Mouse (Mus musculus): ENCODE results near the gene Gm12216. TPM values are rescaled to one million over a fixed set of nuclear protein-coding genes. Genes with fewer than 3 reads are reported as not detected.

Gm12216 gene
- polyA plus RNA-seq, 1 experiment from 2014 or later = not detected

- Histone ChIP-seq H3K9me3 (ENCODE audit: control insufficient read depth, low read length) (no peaks in the 10 kb centered on the region), H3K4me2 (ENCODE audit: low read depth, severe bottlenecking) (no peak overlapping the region), H3K4me3 (ENCODE audit: low read depth, low read length) (no peak overlapping the region), H3K27me3 (ENCODE audit: control insufficient read depth, insufficient read depth, low read length) (no peaks in the 10 kb centered on the region), H3K27ac (replicated peaks; ENCODE audit: low read depth, low read length) (no peak overlapping the region), H3K36me3 (ENCODE audit: control insufficient read depth, insufficient read depth, low read length) (no peaks in the 10 kb centered on the region), H3K4me1 (ENCODE audit: control insufficient read depth, insufficient read depth, low read length) (peaks cover 4% of the 10 kb centered on the region; the same call in 1 of the 2 replicates), H3K9ac (ENCODE audit: low read length) (no peak overlapping the region)
- 94% methylated on average over 10 of the region's 10 CpGs for WGBS
- DNase-seq (ENCODE audit: low spot score) (no peak), ATAC-seq (ENCODE audit: insufficient number of reproducible peaks, low FRiP score, low TSS enrichment, low read depth) (no peak)
Measured at GRCm38 (mm10) chr11:53798041-53798711, 60.9 kb downstream of the Gm12216 start.

GRCm38 (mm10) chr11:53797386-53797920 lies 61.6 kb downstream of the Gm12216 start:
- no peak overlapping the region for H3K9ac ChIP-seq (ENCODE audit: low read length)
- H3K9me3 ChIP-seq (ENCODE audit: control insufficient read depth, low read length) = no peaks in the 10 kb centered on the region
- no peaks in the 10 kb centered on the region for H3K27me3 ChIP-seq (ENCODE audit: control insufficient read depth, insufficient read depth, low read length)
- 56% methylated on average over 6 of the region's 6 CpGs for WGBS
- ATAC-seq (ENCODE audit: insufficient number of reproducible peaks, low FRiP score, low TSS enrichment, low read depth) = no peak
- peaks cover 4% of the 10 kb centered on the region; the same call in 1 of the 2 replicates for H3K4me1 ChIP-seq (ENCODE audit: control insufficient read depth, insufficient read depth, low read length)
- no peak overlapping the region for H3K4me3 ChIP-seq (ENCODE audit: low read depth, low read length)
- H3K36me3 ChIP-seq (ENCODE audit: control insufficient read depth, insufficient read depth, low read length) = no peaks in the 10 kb centered on the region
- H3K27ac ChIP-seq (replicated peaks; ENCODE audit: low read depth, low read length) = no peak overlapping the region
- H3K4me2 ChIP-seq (ENCODE audit: low read depth, severe bottlenecking) = no peak overlapping the region
- DNase-seq (ENCODE audit: low spot score) = no peak

GRCm38 (mm10) chr11:53796409-53797151 lies 62.5 kb downstream of the Gm12216 start:
- no peak for DNase-seq (ENCODE audit: low spot score)
- Histone ChIP-seq H3K4me3 (ENCODE audit: low read depth, low read length) (no peak overlapping the region), H3K9me3 (ENCODE audit: control insufficient read depth, low read length) (no peaks in the 10 kb centered on the region), H3K36me3 (ENCODE audit: control insufficient read depth, insufficient read depth, low read length) (no peaks in the 10 kb centered on the region), H3K27me3 (ENCODE audit: control insufficient read depth, insufficient read depth, low read length) (no peaks in the 10 kb centered on the region), H3K9ac (ENCODE audit: low read length) (no peak overlapping the region), H3K27ac (replicated peaks; ENCODE audit: low read depth, low read length) (no peak overlapping the region), H3K4me2 (ENCODE audit: low read depth, severe bottlenecking) (no peak overlapping the region), H3K4me1 (ENCODE audit: control insufficient read depth, insufficient read depth, low read length) (peaks cover 4% of the 10 kb centered on the region; the same call in 1 of the 2 replicates)
- WGBS = 72% methylated on average over 12 of the region's 12 CpGs
- ATAC-seq (ENCODE audit: insufficient number of reproducible peaks, low FRiP score, low TSS enrichment, low read depth) = no peak

- no peak for ATAC-seq (ENCODE audit: insufficient number of reproducible peaks, low FRiP score, low TSS enrichment, low read depth)
- 82% methylated on average over 8 of the region's 8 CpGs for WGBS
- no peak overlapping the region for H3K4me2 ChIP-seq (ENCODE audit: low read depth, severe bottlenecking)
Measured at GRCm38 (mm10) chr11:53795813-53796212, 63.2 kb downstream of the Gm12216 start.

GRCm38 (mm10) chr11:53794671-53795557 lies 64.1 kb downstream of the Gm12216 start:
- H3K4me1 ChIP-seq (ENCODE audit: control insufficient read depth, insufficient read depth, low read length) = peaks cover 4% of the 10 kb centered on the region; the same call in 1 of the 2 replicates
- no peak overlapping the region for H3K4me3 ChIP-seq (ENCODE audit: low read depth, low read length)
- no peak for DNase-seq (ENCODE audit: low spot score)
- no peaks in the 10 kb centered on the region for H3K27me3 ChIP-seq (ENCODE audit: control insufficient read depth, insufficient read depth, low read length)
- no peak for ATAC-seq (ENCODE audit: insufficient number of reproducible peaks, low FRiP score, low TSS enrichment, low read depth)
- H3K36me3 ChIP-seq (ENCODE audit: control insufficient read depth, insufficient read depth, low read length) = no peaks in the 10 kb centered on the region
- no peak overlapping the region for H3K4me2 ChIP-seq (ENCODE audit: low read depth, severe bottlenecking)
- no peaks in the 10 kb centered on the region for H3K9me3 ChIP-seq (ENCODE audit: control insufficient read depth, low read length)
- no peak overlapping the region for H3K27ac ChIP-seq (replicated peaks; ENCODE audit: low read depth, low read length)
- no peak overlapping the region for H3K9ac ChIP-seq (ENCODE audit: low read length)
- WGBS = 71% methylated on average over 25 of the region's 25 CpGs

More at GRCm38 (mm10) chr11:53795813-53796212, 63.2 kb downstream of the Gm12216 start:
- no peaks in the 10 kb centered on the region for H3K27me3 ChIP-seq (ENCODE audit: control insufficient read depth, insufficient read depth, low read length)
- H3K4me1 ChIP-seq (ENCODE audit: control insufficient read depth, insufficient read depth, low read length) = peaks cover 4% of the 10 kb centered on the region; the same call in 1 of the 2 replicates
- H3K27ac ChIP-seq (replicated peaks; ENCODE audit: low read depth, low read length) = no peak overlapping the region
- H3K36me3 ChIP-seq (ENCODE audit: control insufficient read depth, insufficient read depth, low read length) = no peaks in the 10 kb centered on the region
- no peak overlapping the region for H3K9ac ChIP-seq (ENCODE audit: low read length)
- no peaks in the 10 kb centered on the region for H3K9me3 ChIP-seq (ENCODE audit: control insufficient read depth, low read length)
- no peak overlapping the region for H3K4me3 ChIP-seq (ENCODE audit: low read depth, low read length)
- DNase-seq (ENCODE audit: low spot score) = no peak

- no peak overlapping the region for H3K4me2 ChIP-seq (ENCODE audit: low read depth, severe bottlenecking)
- no peaks in the 10 kb centered on the region for H3K27me3 ChIP-seq (ENCODE audit: control insufficient read depth, insufficient read depth, low read length)
- no peak overlapping the region for H3K27ac ChIP-seq (replicated peaks; ENCODE audit: low read depth, low read length)
- no peak overlapping the region for H3K4me3 ChIP-seq (ENCODE audit: low read depth, low read length)
- WGBS = 78% methylated on average over 3 of the region's 3 CpGs
- H3K9ac ChIP-seq (ENCODE audit: low read length) = no peak overlapping the region
- no peak for DNase-seq (ENCODE audit: low spot score)
- no peaks in the 10 kb centered on the region for H3K36me3 ChIP-seq (ENCODE audit: control insufficient read depth, insufficient read depth, low read length)
- H3K9me3 ChIP-seq (ENCODE audit: control insufficient read depth, low read length) = no peaks in the 10 kb centered on the region
- peaks cover 4% of the 10 kb centered on the region; the same call in 1 of the 2 replicates for H3K4me1 ChIP-seq (ENCODE audit: control insufficient read depth, insufficient read depth, low read length)
- no peak for ATAC-seq (ENCODE audit: insufficient number of reproducible peaks, low FRiP score, low TSS enrichment, low read depth)
Measured at GRCm38 (mm10) chr11:53794015-53794414, 65.0 kb downstream of the Gm12216 start.

- DNase-seq (ENCODE audit: low spot score) (no peak), ATAC-seq (ENCODE audit: insufficient number of reproducible peaks, low FRiP score, low TSS enrichment, low read depth) (no peak)
- Histone ChIP-seq H3K27ac (replicated peaks; ENCODE audit: low read depth, low read length) (no peak overlapping the region), H3K4me1 (ENCODE audit: control insufficient read depth, insufficient read depth, low read length) (peaks cover 4% of the 10 kb centered on the region; the same call in 1 of the 2 replicates), H3K9me3 (ENCODE audit: control insufficient read depth, low read length) (no peaks in the 10 kb centered on the region), H3K36me3 (ENCODE audit: control insufficient read depth, insufficient read depth, low read length) (no peaks in the 10 kb centered on the region), H3K9ac (ENCODE audit: low read length) (no peak overlapping the region), H3K4me2 (ENCODE audit: low read depth, severe bottlenecking) (no peak overlapping the region), H3K4me3 (ENCODE audit: low read depth, low read length) (no peak overlapping the region), H3K27me3 (ENCODE audit: control insufficient read depth, insufficient read depth, low read length) (no peaks in the 10 kb centered on the region)
- 73% methylated on average over 3 of the region's 3 CpGs for WGBS
Measured at GRCm38 (mm10) chr11:53792986-53793385, 66.1 kb downstream of the Gm12216 start.

GRCm38 (mm10) chr11:53789277-53789676 lies 69.8 kb downstream of the Gm12216 start:
- Histone ChIP-seq H3K27me3 (ENCODE audit: control insufficient read depth, insufficient read depth, low read length) (no peaks in the 10 kb centered on the region), H3K4me3 (ENCODE audit: low read depth, low read length) (no peak overlapping the region), H3K27ac (replicated peaks; ENCODE audit: low read depth, low read length) (no peak overlapping the region), H3K4me1 (ENCODE audit: control insufficient read depth, insufficient read depth, low read length) (peaks cover 4% of the 10 kb centered on the region; the same call in 1 of the 2 replicates), H3K9ac (ENCODE audit: low read length) (no peak overlapping the region), H3K9me3 (ENCODE audit: control insufficient read depth, low read length) (no peaks in the 10 kb centered on the region), H3K4me2 (ENCODE audit: low read depth, severe bottlenecking) (no peak overlapping the region), H3K36me3 (ENCODE audit: control insufficient read depth, insufficient read depth, low read length) (no peaks in the 10 kb centered on the region)
- DNase-seq (ENCODE audit: low spot score) (no peak), ATAC-seq (ENCODE audit: insufficient number of reproducible peaks, low FRiP score, low TSS enrichment, low read depth) (no peak)
- 65% methylated on average over 3 of the region's 3 CpGs for WGBS
